Comparison of ENCODE assay signal across 8 mouse cellular contexts in the genomic region with DNA sequence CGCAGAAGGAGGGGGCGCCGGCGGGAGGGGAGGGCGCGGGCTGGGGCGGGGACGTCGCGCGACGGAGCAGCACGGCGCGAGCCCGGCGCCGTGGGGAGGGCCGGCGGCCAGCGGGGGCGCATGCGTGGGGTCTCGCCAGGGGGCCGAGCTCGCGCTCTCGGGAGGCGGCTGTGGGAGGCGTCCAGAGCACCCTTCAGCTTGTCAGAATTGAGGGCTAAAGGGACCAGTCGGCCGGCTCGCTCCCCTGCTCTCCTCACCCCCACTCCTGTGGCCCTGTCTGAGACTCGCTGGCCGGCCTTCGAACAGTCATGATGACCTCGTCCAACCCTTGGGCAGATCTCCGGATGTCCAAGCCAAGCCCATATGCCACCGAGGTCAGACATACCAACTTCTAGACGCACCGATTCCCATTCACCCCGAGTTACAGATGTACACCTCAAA. TPM values are rescaled to one million over a fixed set of nuclear protein-coding genes. Genes with fewer than 3 reads are reported as not detected.
DNase-seq lines count a peak whose midpoint lies in the region; ATAC-seq and TF ChIP-seq lines count a peak whose summit lies in the region.

No protein-coding gene starts in this region.

- peak overlapping the region; percentile 48 for H3K4me3 ChIP-seq in kidney, embryonic 15.5 days (replicated peaks)
- H3K4me3 ChIP-seq in G1E (ENCODE audit: low read depth, low read length), result no peak overlapping the region
- H3K4me3 ChIP-seq in cortical plate, adult 2 months (ENCODE audit: insufficient read depth, low read length), result peak overlapping the region; percentile 85
- H3K4me3 ChIP-seq in heart, embryonic 16.5 days (ENCODE audit: low read length), result peak overlapping the region; percentile 50
- H3K4me3 ChIP-seq in olfactory bulb, adult 2 months (ENCODE audit: insufficient read depth, low read depth, low read length), result peak overlapping the region; percentile 96

- WGBS in kidney, embryonic 15.5 days, result 3% methylated on average over 21 of the region's 42 CpGs
- WGBS in heart, embryonic 16.5 days, result 2% methylated on average over 30 of the region's 42 CpGs
- under 1% methylated on average over 38 of the region's 42 CpGs for WGBS in olfactory bulb, adult 2 months

- peak; percentile 44; the same call in 1 of the 2 replicates for TF ChIP-seq POLR2A in cortical plate, adult 2 months (IDR thresholded peaks at IDR 0.05; ENCODE audit: extremely low read depth, insufficient read depth, low read length)
- peak; percentile 27; the same call in 1 of the 2 replicates for TF ChIP-seq POLR2A in olfactory bulb, adult 2 months (IDR thresholded peaks at IDR 0.05; ENCODE audit: insufficient read depth, low read depth, low read length)

- no peak overlapping the region for H3K27ac ChIP-seq in kidney, embryonic 15.5 days
- H3K27ac ChIP-seq in cortical plate, adult 2 months (ENCODE audit: insufficient read depth, low read length), result peak overlapping the region; percentile 95
- no peak overlapping the region for H3K27ac ChIP-seq in heart, embryonic 16.5 days (ENCODE audit: low read length)
- H3K27ac ChIP-seq in olfactory bulb, adult 2 months (ENCODE audit: insufficient read depth, low read depth, low read length), result peak overlapping the region; percentile 95

- H3K4me1 ChIP-seq in kidney, embryonic 15.5 days, result peaks cover 42% of the 10 kb centered on the region
- peaks cover 85% of the 10 kb centered on the region for H3K4me1 ChIP-seq in G1E (ENCODE audit: insufficient read depth, low read depth, low read length)
- peaks cover 11% of the 10 kb centered on the region for H3K4me1 ChIP-seq in cortical plate, adult 2 months (ENCODE audit: control insufficient read depth, insufficient read depth, low read length)
- H3K4me1 ChIP-seq in heart, embryonic 16.5 days (ENCODE audit: control insufficient read depth, insufficient read depth, low read length), result peaks cover 14% of the 10 kb centered on the region
- H3K4me1 ChIP-seq in olfactory bulb, adult 2 months (ENCODE audit: control insufficient read depth, insufficient read depth, low read length), result peaks cover 76% of the 10 kb centered on the region

- no peak for DNase-seq in kidney, adult 8-10 months
- DNase-seq in G1E (ENCODE audit: low spot score), result peak; percentile 13
- DNase-seq in left cerebral cortex, postnatal 36 days (ENCODE audit: low spot score in 2 of 2), result peak; percentile 66 to 82

- intact Hi-C loops in left cerebral cortex, postnatal 36 days (cut with DNase I), result loop anchor here (2.0 kb wide), 1 partner anchor 31 kb away; no protein-coding TSS in a partner anchor

- no peaks in the 10 kb centered on the region for H3K36me3 ChIP-seq in kidney, embryonic 15.5 days
- peaks cover 11% of the 10 kb centered on the region for H3K36me3 ChIP-seq in G1E (replicated peaks)
- no peaks in the 10 kb centered on the region for H3K36me3 ChIP-seq in heart, embryonic 16.5 days (ENCODE audit: control insufficient read depth, insufficient read depth)

- no peaks in the 10 kb centered on the region for H3K9me3 ChIP-seq in kidney, embryonic 15.5 days (replicated peaks)
- peaks cover 11% of the 10 kb centered on the region for H3K9me3 ChIP-seq in G1E (replicated peaks)
- no peaks in the 10 kb centered on the region for H3K9me3 ChIP-seq in heart, embryonic 16.5 days (replicated peaks; ENCODE audit: control insufficient read depth, low read length)

- peaks cover 100% of the 10 kb centered on the region for H3K27me3 ChIP-seq in kidney, embryonic 15.5 days
- H3K27me3 ChIP-seq in G1E (ENCODE audit: insufficient read depth, low read length), result peaks cover 59% of the 10 kb centered on the region
- H3K27me3 ChIP-seq in heart, embryonic 16.5 days (ENCODE audit: control insufficient read depth, insufficient read depth, low read length), result peaks cover 87% of the 10 kb centered on the region

- ATAC-seq in kidney, embryonic 15.5 days (replicated peaks; ENCODE audit: low FRiP score), result no peak
- ATAC-seq in G1E (ENCODE audit: extremely low read depth, insufficient number of reproducible peaks, low FRiP score, poor library complexity, severe bottlenecking), result no peak
- no peak; the same call in 1 of the 2 replicates for ATAC-seq in heart, embryonic 16.5 days (replicated peaks; ENCODE audit: extremely low read depth, insufficient read depth, low FRiP score)
- no peak for ATAC-seq in erythroid progenitor cell, adult 5-6 weeks (replicated peaks; ENCODE audit: low FRiP score, poor library complexity, severe bottlenecking)

- H3K4me2 ChIP-seq in kidney, embryonic 15.5 days, result peak overlapping the region; percentile 81
- peak overlapping the region; percentile 68 for H3K4me2 ChIP-seq in heart, embryonic 16.5 days (ENCODE audit: low read depth, low read length)

- no peak for TF ChIP-seq CTCF in G1E (IDR thresholded peaks at IDR 0.05; ENCODE audit: low read depth, low read length)
- no peak for TF ChIP-seq CTCF in cortical plate, adult 2 months (IDR thresholded peaks at IDR 0.05; ENCODE audit: extremely low read depth, insufficient read depth, low read length)
- TF ChIP-seq CTCF in olfactory bulb, adult 2 months (IDR thresholded peaks at IDR 0.05; ENCODE audit: insufficient read depth, low read depth, low read length), result no peak

- peak overlapping the region; percentile 4; the same call in 1 of the 2 replicates for H3K9ac ChIP-seq in kidney, embryonic 15.5 days
- peak overlapping the region; percentile 50 for H3K9ac ChIP-seq in heart, embryonic 16.5 days (ENCODE audit: low read length)

RNA-seq across cellular contexts. Expression of a gene that starts 8.9 kb away (rescaled TPM):
- polyA plus RNA-seq in kidney, embryonic 15.5 days (2015; fragmentation: Nextera tagmentation; extraction: Ambion mirVana), result 3.9 and 7.2 TPM in 2 replicates
- total RNA-seq in G1E (2014; fragmentation: Nextera tagmentation) (1.6 TPM in 1 of 2 replicates, not detected in the other), G1E (2017) (0.23 and 1.1 TPM in 2 replicates)
- polyA plus RNA-seq in G1E (2012), result 0.41 and 0.74 TPM in 2 replicates
- 617 and 701 TPM in 2 replicates for polyA plus RNA-seq in cortical plate, adult 2 months (2012; rRNA removed)
- polyA plus RNA-seq in heart, embryonic 16.5 days (2015; fragmentation: Nextera tagmentation; extraction: Ambion mirVana), result 4.1 and 5.1 TPM in 2 replicates
- 100 to 1,000 TPM; 614 to 671 TPM for total RNA-seq in left cerebral cortex, postnatal 36 days (2021)
- polyA plus RNA-seq in olfactory bulb, adult 2 months (2012; ENCODE audit: insufficient read depth, insufficient read length, low replicate concordance, missing spikeins), result not detected in 2 replicates
- total RNA-seq in erythroid progenitor cell, adult 5-6 weeks (2015; ENCODE audit: low replicate concordance), result not detected in 2 replicates
- total RNA-seq in erythroid progenitor cell, adult 5-6 weeks (2017; ENCODE audit: low replicate concordance), result 2.8 TPM in 1 of 2 replicates, not detected in the other

RNA-seq across cellular contexts. Expression of a gene that starts 9.9 kb away (rescaled TPM):
- polyA plus RNA-seq in kidney, embryonic 15.5 days (2015; fragmentation: Nextera tagmentation; extraction: Ambion mirVana), result 18.2 and 20.1 TPM in 2 replicates
- 2.0 and 2.2 TPM in 2 replicates for total RNA-seq in G1E (2014; fragmentation: Nextera tagmentation)
- total RNA-seq in G1E (2017), result 2.5 and 3.8 TPM in 2 replicates
- polyA plus RNA-seq in G1E (2012), result 15.2 and 16.5 TPM in 2 replicates
- polyA plus RNA-seq in cortical plate, adult 2 months (2012; rRNA removed), result 42.8 and 42.9 TPM in 2 replicates
- polyA plus RNA-seq in heart, embryonic 16.5 days (2015; fragmentation: Nextera tagmentation; extraction: Ambion mirVana), result 11.0 and 12.8 TPM in 2 replicates
- 10 to 100 TPM; 26.7 to 28.7 TPM for total RNA-seq in left cerebral cortex, postnatal 36 days (2021)
- not detected in 2 replicates for polyA plus RNA-seq in olfactory bulb, adult 2 months (2012; ENCODE audit: insufficient read depth, insufficient read length, low replicate concordance, missing spikeins)
- not detected in 2 replicates for total RNA-seq in erythroid progenitor cell, adult 5-6 weeks (2015; ENCODE audit: low replicate concordance)
- total RNA-seq in erythroid progenitor cell, adult 5-6 weeks (2017; ENCODE audit: low replicate concordance), result 2.2 TPM in 1 of 2 replicates, not detected in the other

RNA-seq across cellular contexts. Expression of a gene that starts 13.9 kb away (rescaled TPM):
- polyA plus RNA-seq in kidney, embryonic 15.5 days (2015; fragmentation: Nextera tagmentation; extraction: Ambion mirVana), result 8.3 and 9.8 TPM in 2 replicates
- total RNA-seq in G1E (2014; fragmentation: Nextera tagmentation) (11.3 and 12.6 TPM in 2 replicates), G1E (2017) (9.7 and 12.5 TPM in 2 replicates)
- polyA plus RNA-seq in G1E (2012), result 40.4 and 40.8 TPM in 2 replicates
- polyA plus RNA-seq in cortical plate, adult 2 months (2012; rRNA removed), result 2.4 and 2.8 TPM in 2 replicates
- polyA plus RNA-seq in heart, embryonic 16.5 days (2015; fragmentation: Nextera tagmentation; extraction: Ambion mirVana), result 13.3 and 14.1 TPM in 2 replicates
- 1 to 10 TPM; 2.1 to 2.9 TPM for total RNA-seq in left cerebral cortex, postnatal 36 days (2021)
- not detected in 2 replicates for polyA plus RNA-seq in olfactory bulb, adult 2 months (2012; ENCODE audit: insufficient read depth, insufficient read length, low replicate concordance, missing spikeins)
- total RNA-seq in erythroid progenitor cell, adult 5-6 weeks (2015; ENCODE audit: low replicate concordance), result 1.1 and 1.7 TPM in 2 replicates
- 1.2 and 1.9 TPM in 2 replicates for total RNA-seq in erythroid progenitor cell, adult 5-6 weeks (2017; ENCODE audit: low replicate concordance)

RNA-seq across cellular contexts. Expression of a gene that starts 20.5 kb away (rescaled TPM):
- polyA plus RNA-seq in kidney, embryonic 15.5 days (2015; fragmentation: Nextera tagmentation; extraction: Ambion mirVana), result 158 and 177 TPM in 2 replicates
- total RNA-seq in G1E (2014; fragmentation: Nextera tagmentation), result 39.2 and 73.6 TPM in 2 replicates
- 142 and 148 TPM in 2 replicates for total RNA-seq in G1E (2017)
- polyA plus RNA-seq in G1E (2012), result 124 and 147 TPM in 2 replicates
- polyA plus RNA-seq in cortical plate, adult 2 months (2012; rRNA removed), result 233 and 235 TPM in 2 replicates
- 142 and 150 TPM in 2 replicates for polyA plus RNA-seq in heart, embryonic 16.5 days (2015; fragmentation: Nextera tagmentation; extraction: Ambion mirVana)
- 100 to 1,000 TPM; 166 to 216 TPM for total RNA-seq in left cerebral cortex, postnatal 36 days (2021)
- polyA plus RNA-seq in olfactory bulb, adult 2 months (2012; ENCODE audit: insufficient read depth, insufficient read length, low replicate concordance, missing spikeins), result not detected in 2 replicates
- total RNA-seq in erythroid progenitor cell, adult 5-6 weeks (2015; ENCODE audit: low replicate concordance), result 8.4 and 16.2 TPM in 2 replicates
- 42.4 and 50.7 TPM in 2 replicates for total RNA-seq in erythroid progenitor cell, adult 5-6 weeks (2017; ENCODE audit: low replicate concordance)

RNA-seq across cellular contexts. Expression of a gene that starts 22.9 kb away (rescaled TPM):
- polyA plus RNA-seq in kidney, embryonic 15.5 days (2015; fragmentation: Nextera tagmentation; extraction: Ambion mirVana), result 12.5 and 15.0 TPM in 2 replicates
- not detected in 2 replicates for total RNA-seq in G1E (2014; fragmentation: Nextera tagmentation)
- total RNA-seq in G1E (2017), result not detected in 2 replicates
- polyA plus RNA-seq in G1E (2012), result 0.08 and 0.20 TPM in 2 replicates
- polyA plus RNA-seq in cortical plate, adult 2 months (2012; rRNA removed), result 35.9 and 40.5 TPM in 2 replicates
- 6.0 TPM in 2 replicates for polyA plus RNA-seq in heart, embryonic 16.5 days (2015; fragmentation: Nextera tagmentation; extraction: Ambion mirVana)
- total RNA-seq in left cerebral cortex, postnatal 36 days (2021), result 10 to 100 TPM; 25.6 to 27.8 TPM
- polyA plus RNA-seq in olfactory bulb, adult 2 months (2012; ENCODE audit: insufficient read depth, insufficient read length, low replicate concordance, missing spikeins), result not detected in 2 replicates
- total RNA-seq in erythroid progenitor cell, adult 5-6 weeks (2015; ENCODE audit: low replicate concordance), result 4.6 and 6.1 TPM in 2 replicates
- 1.4 and 6.2 TPM in 2 replicates for total RNA-seq in erythroid progenitor cell, adult 5-6 weeks (2017; ENCODE audit: low replicate concordance)

Comparison
In these comparisons a context has a peak if more than half of its experiments do, and no peak if none do; other contexts are left out.
1. H3K27ac ChIP-seq: peak in cortical plate, adult 2 months (single experiment) and olfactory bulb, adult 2 months (single experiment); none in kidney, embryonic 15.5 days (single experiment) and heart, embryonic 16.5 days (single experiment).
2. DNase-seq: peak in G1E (single experiment) and left cerebral cortex, postnatal 36 days (2 of 2); none in kidney, adult 8-10 months (0 of 2).
3. RNA of a gene that starts 9.9 kb away (polyA plus RNA-seq): 42.8 to 42.9 TPM in cortical plate, adult 2 months, 18.2 to 20.1 TPM in kidney, embryonic 15.5 days, 15.2 to 16.5 TPM in G1E and 11.0 to 12.8 TPM in heart, embryonic 16.5 days; not detected in olfactory bulb, adult 2 months; every median in the first group is over 10 times any median in the second.